Mouse (Mus musculus): ENCODE measurements around the gene A930002H24Rik. TPM values are rescaled to one million over a fixed set of nuclear protein-coding genes. Genes with fewer than 3 reads are reported as not detected.

Gene A930002H24Rik
- polyA plus RNA-seq, 1 experiment = 2.6 TPM

- H3K4me1 ChIP-seq (ENCODE audit: control insufficient read depth, insufficient read depth, low read length) = no peaks in the 10 kb centered on the region
- no peak for TF ChIP-seq CTCF (IDR thresholded peaks at IDR 0.05; ENCODE audit: borderline replicate concordance, insufficient read depth, low read length)
- TF ChIP-seq POLR2A (IDR thresholded peaks at IDR 0.05; ENCODE audit: low read depth, low read length) = no peak
These were observed 45.1 kb downstream of the A930002H24Rik start for GRCm38 (mm10) chr17:63818444-63819027.

DNA sequence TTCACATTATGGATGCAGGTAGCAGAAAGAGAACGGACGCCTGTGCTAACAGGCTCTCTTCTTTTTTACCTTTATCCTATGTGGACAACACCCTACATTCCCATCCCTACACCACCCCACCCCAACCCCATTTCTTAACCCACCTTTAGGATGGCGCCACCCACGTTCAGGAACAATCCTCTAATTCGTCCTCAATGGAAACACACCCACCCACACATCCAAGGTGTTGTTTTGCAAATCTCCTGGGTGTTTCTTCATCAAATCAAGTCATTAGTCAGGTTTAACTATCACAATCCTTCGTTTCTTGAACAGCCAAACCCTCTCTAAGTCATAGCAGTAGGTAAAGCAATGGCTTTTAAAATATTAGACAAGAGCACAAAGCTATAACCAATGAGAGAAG is 50.0 kb downstream of the A930002H24Rik start:
- no peaks in the 10 kb centered on the region for H3K4me1 ChIP-seq (ENCODE audit: control insufficient read depth, insufficient read depth, low read length)
- H3K27ac ChIP-seq (ENCODE audit: insufficient read depth, low read length) = no peak overlapping the region
- H3K4me3 ChIP-seq (ENCODE audit: insufficient read depth, low read length) = no peak overlapping the region
- no peak for TF ChIP-seq POLR2A (IDR thresholded peaks at IDR 0.05; ENCODE audit: low read depth, low read length)
- no peak for TF ChIP-seq CTCF (IDR thresholded peaks at IDR 0.05; ENCODE audit: borderline replicate concordance, insufficient read depth, low read length)

More at GRCm38 (mm10) chr17:63818444-63819027, 45.1 kb downstream of the A930002H24Rik start:
- H3K4me3 ChIP-seq (ENCODE audit: insufficient read depth, low read length) = no peak overlapping the region
- no peak overlapping the region for H3K27ac ChIP-seq (ENCODE audit: insufficient read depth, low read length)

Other genes with a start within 250 kb of the A930002H24Rik start
- 67.9 and 73.2 TPM in 2 replicates for gene Fer, start 729 bp downstream of the A930002H24Rik start, polyA plus RNA-seq (2011; ENCODE audit: insufficient read length, low read depth, missing spikeins)